Mouse (Mus musculus): Measurements from ENCODE around the gene Eif4b.

- TF ChIP-seq CTCF (IDR thresholded peaks at IDR 0.05; ENCODE audit: low read depth) (no peak), EP300 (optimal IDR thresholded peaks at IDR 0.05) (no peak)
Observed at GRCm38 (mm10) chr15:102142914-102143912, 69.6 kb downstream of the Eif4b start.
